Comparison of ENCODE assay signal across 28 mouse cellular contexts in genomic region chr11:50387697-50388096, GRCm38 (mm10). TPM values are rescaled to one million over a fixed set of nuclear protein-coding genes. Genes with fewer than 3 reads are reported as not detected.
A peak's percentile ranks its signal among the peaks of the same experiment; 100 is the strongest.
DNase-seq lines count a peak whose midpoint lies in the region; ATAC-seq and TF ChIP-seq lines count a peak whose summit lies in the region.
"Had no signal": no experiment of that assay in that cellular context is flagged by ENCODE, and none has a peak within 500 bp of the region (broad histone marks: within the 10 kb centered on the region; RNA-seq: fewer than 3 reads in every experiment).

No protein-coding gene starts in this region.

- peaks cover 4% of the 10 kb centered on the region; the same call in 1 of the 2 replicates for H3K36me3 ChIP-seq in forebrain, embryonic 11.5 days (ENCODE audit: control insufficient read depth, insufficient read depth, low read length)
- peaks cover 78% of the 10 kb centered on the region for H3K36me3 ChIP-seq in forebrain, embryonic 13.5 days (ENCODE audit: poor library complexity, severe bottlenecking)
- peaks cover 76% of the 10 kb centered on the region for H3K36me3 ChIP-seq in heart, embryonic 13.5 days
- peaks cover 76% of the 10 kb centered on the region for H3K36me3 ChIP-seq in limb, embryonic 14.5 days (ENCODE audit: control insufficient read depth, insufficient read depth, low read length)
- peaks cover 96% of the 10 kb centered on the region for H3K36me3 ChIP-seq in limb, embryonic 10.5 days

- no peak overlapping the region for H3K27ac ChIP-seq in forebrain, embryonic 11.5 days (ENCODE audit: low read depth, low read length)
- no peak overlapping the region for H3K27ac ChIP-seq in forebrain, embryonic 13.5 days
- 0 out of 2 replicates have a peak overlapping the region, but pooled peaks have one; percentile 12 for H3K27ac ChIP-seq in heart, embryonic 13.5 days (replicated peaks)
- no peak overlapping the region for H3K27ac ChIP-seq in limb, embryonic 14.5 days (replicated peaks; ENCODE audit: low read depth, low read length)
- H3K27ac ChIP-seq in limb, embryonic 10.5 days, result no peak overlapping the region
- H3K27ac ChIP-seq: macrophage; neural tube, embryonic 12.5 days had no signal

- TF ChIP-seq POLR2A in limb, embryonic 14.5 days (IDR thresholded peaks at IDR 0.05; ENCODE audit: borderline replicate concordance, extremely low read depth, insufficient read depth, insufficient read length), result no peak

- H3K4me2 ChIP-seq in forebrain, embryonic 11.5 days (ENCODE audit: low read depth, low read length, severe bottlenecking), result no peak overlapping the region
- no peak overlapping the region for H3K4me2 ChIP-seq in forebrain, embryonic 13.5 days
- no peak overlapping the region for H3K4me2 ChIP-seq in heart, embryonic 13.5 days
- H3K4me2 ChIP-seq in limb, embryonic 14.5 days (replicated peaks; ENCODE audit: low read depth, low read length, severe bottlenecking), result no peak overlapping the region
- H3K4me2 ChIP-seq: neural tube, embryonic 12.5 days had no signal

- H3K27me3 ChIP-seq in forebrain, embryonic 11.5 days (ENCODE audit: control insufficient read depth, insufficient read depth, low read length), result no peaks in the 10 kb centered on the region
- H3K27me3 ChIP-seq in forebrain, embryonic 13.5 days, result no peaks in the 10 kb centered on the region
- H3K27me3 ChIP-seq in heart, embryonic 13.5 days (replicated peaks), result no peaks in the 10 kb centered on the region
- no peaks in the 10 kb centered on the region for H3K27me3 ChIP-seq in limb, embryonic 14.5 days (ENCODE audit: control insufficient read depth, insufficient read depth, low read length)
- H3K27me3 ChIP-seq in limb, embryonic 10.5 days (ENCODE audit: low read depth, poor library complexity, severe bottlenecking), result no peaks in the 10 kb centered on the region
- H3K27me3 ChIP-seq: neural tube, embryonic 12.5 days had no signal

- no peaks in the 10 kb centered on the region for H3K9me3 ChIP-seq in forebrain, embryonic 11.5 days (ENCODE audit: control insufficient read depth, low read length)
- no peaks in the 10 kb centered on the region for H3K9me3 ChIP-seq in forebrain, embryonic 13.5 days (replicated peaks)
- no peaks in the 10 kb centered on the region for H3K9me3 ChIP-seq in heart, embryonic 13.5 days
- no peaks in the 10 kb centered on the region for H3K9me3 ChIP-seq in limb, embryonic 14.5 days (ENCODE audit: control insufficient read depth, low read length)
- H3K9me3 ChIP-seq in limb, embryonic 10.5 days (replicated peaks), result no peaks in the 10 kb centered on the region
- H3K9me3 ChIP-seq: neural tube, embryonic 12.5 days had no signal

- no peaks in the 10 kb centered on the region for H3K4me1 ChIP-seq in forebrain, embryonic 11.5 days (replicated peaks; ENCODE audit: control insufficient read depth, insufficient read depth, low read length)
- H3K4me1 ChIP-seq in forebrain, embryonic 13.5 days, result no peaks in the 10 kb centered on the region
- H3K4me1 ChIP-seq in heart, embryonic 13.5 days, result peaks cover 24% of the 10 kb centered on the region
- no peaks in the 10 kb centered on the region for H3K4me1 ChIP-seq in limb, embryonic 14.5 days (ENCODE audit: control insufficient read depth, insufficient read depth, low read length)
- H3K4me1 ChIP-seq in limb, embryonic 10.5 days, result 0 out of 2 replicates have a peak, but pooled peaks cover 2% of the 10 kb centered on the region
- H3K4me1 ChIP-seq: neural tube, embryonic 12.5 days had no signal

- DNase-seq in forebrain, embryonic 11.5 days (ENCODE audit: low spot score), result peak; percentile 46
- DNase-seq in heart, adult 9 months (ENCODE audit: low spot score in 2 of 2), result no peak
- DNase-seq in limb, embryonic 14.5 days (ENCODE audit: low spot score), result no peak
- no peak for DNase-seq in limb, embryonic 10.5 days (ENCODE audit: low spot score)
- DNase-seq in 416B (ENCODE audit: low read depth), result peak; percentile 18
- no peak for DNase-seq in adrenal gland, postnatal 36 days
- DNase-seq: cerebellum, postnatal 14 days; kidney, adult 11 months; kidney, postnatal 14 days; layer of hippocampus, adult 9-11 months; liver, postnatal 0 days; right cerebral cortex, adult 18-20 months; spleen, adult 18-20 months; thymus, postnatal 14 days had no signal

- no peak for ATAC-seq in forebrain, embryonic 11.5 days (replicated peaks; ENCODE audit: low FRiP score)
- ATAC-seq in forebrain, embryonic 13.5 days, result no peak; the same call in 1 of the 2 replicates
- ATAC-seq in heart, embryonic 13.5 days (ENCODE audit: extremely low read depth, insufficient number of reproducible peaks, low FRiP score, low TSS enrichment), result no peak
- peak; percentile 23; the same call in 1 of the 2 replicates for ATAC-seq in limb, embryonic 14.5 days (ENCODE audit: low FRiP score, low read depth)
- ATAC-seq: lung, postnatal 0 days had no signal

- no peak overlapping the region for H3K9ac ChIP-seq in forebrain, embryonic 11.5 days (ENCODE audit: low read length)
- H3K9ac ChIP-seq in forebrain, embryonic 13.5 days, result no peak overlapping the region
- H3K9ac ChIP-seq in heart, embryonic 13.5 days, result no peak overlapping the region
- H3K9ac ChIP-seq in limb, embryonic 14.5 days (ENCODE audit: low read depth, low read length, severe bottlenecking), result no peak overlapping the region
- H3K9ac ChIP-seq: liver, postnatal 0 days; neural tube, embryonic 12.5 days had no signal

- 91% methylated on average over 4 of the region's 4 CpGs for WGBS in forebrain, embryonic 11.5 days
- 94% methylated on average over 4 of the region's 4 CpGs for WGBS in forebrain, embryonic 13.5 days
- WGBS in heart, embryonic 13.5 days, result 82% methylated on average over 4 of the region's 4 CpGs
- 83% methylated on average over 4 of the region's 4 CpGs for WGBS in limb, embryonic 14.5 days
- WGBS in limb, embryonic 10.5 days, result 86% methylated on average over 4 of the region's 4 CpGs

- H3K4me3 ChIP-seq in forebrain, embryonic 11.5 days (ENCODE audit: low read depth, low read length), result no peak overlapping the region
- H3K4me3 ChIP-seq in forebrain, embryonic 13.5 days, result no peak overlapping the region
- no peak overlapping the region for H3K4me3 ChIP-seq in heart, embryonic 13.5 days
- no peak overlapping the region for H3K4me3 ChIP-seq in limb, embryonic 14.5 days (replicated peaks; ENCODE audit: low read length)
- H3K4me3 ChIP-seq in limb, embryonic 10.5 days, result no peak overlapping the region
- H3K4me3 ChIP-seq: myocyte; neural tube, embryonic 12.5 days had no signal

RNA-seq across cellular contexts. Expression of gene Hnrnph1, which starts 10.9 kb away (rescaled TPM):
- 833 and 855 TPM in 2 replicates for polyA plus RNA-seq in forebrain, embryonic 11.5 days (2014; fragmentation: Nextera tagmentation; extraction: Ambion mirVana)
- 721 and 763 TPM in 2 replicates for polyA plus RNA-seq in forebrain, embryonic 13.5 days (2015; fragmentation: Nextera tagmentation; extraction: Ambion mirVana)
- 232 and 238 TPM in 2 replicates for polyA plus RNA-seq in heart, embryonic 13.5 days (2015; fragmentation: Nextera tagmentation; extraction: Ambion mirVana)
- 769 and 778 TPM in 2 replicates for polyA plus RNA-seq in limb, embryonic 14.5 days (2012; rRNA removed)
- polyA plus RNA-seq in limb, embryonic 14.5 days (2014; fragmentation: Nextera tagmentation; extraction: Ambion mirVana), result 453 and 466 TPM in 2 replicates
- 586 and 668 TPM in 2 replicates for polyA plus RNA-seq in limb, embryonic 10.5 days (2016; fragmentation: Nextera tagmentation; extraction: Ambion mirVana)
- total RNA-seq in adrenal gland, postnatal 36 days (2021), result 100 to 1,000 TPM; 212 to 305 TPM

RNA-seq across cellular contexts. Expression of gene Cby3, which starts 33.4 kb away (rescaled TPM):
- 0.47 TPM in 1 of 2 replicates, not detected in the other for polyA plus RNA-seq in forebrain, embryonic 11.5 days (2014; fragmentation: Nextera tagmentation; extraction: Ambion mirVana)
- polyA plus RNA-seq in forebrain, embryonic 13.5 days (2015; fragmentation: Nextera tagmentation; extraction: Ambion mirVana), result 0.25 and 1.1 TPM in 2 replicates
- polyA plus RNA-seq in heart, embryonic 13.5 days (2015; fragmentation: Nextera tagmentation; extraction: Ambion mirVana), result not detected in 2 replicates
- 0.16 TPM in 1 of 2 replicates, not detected in the other for polyA plus RNA-seq in limb, embryonic 14.5 days (2012; rRNA removed)
- polyA plus RNA-seq in limb, embryonic 14.5 days (2014; fragmentation: Nextera tagmentation; extraction: Ambion mirVana), result 0.47 TPM in 1 of 2 replicates, not detected in the other
- polyA plus RNA-seq in limb, embryonic 10.5 days (2016; fragmentation: Nextera tagmentation; extraction: Ambion mirVana), result 0.43 TPM in 1 of 2 replicates, not detected in the other
- not detected for total RNA-seq in adrenal gland, postnatal 36 days (2021)
- total RNA-seq: adrenal gland, postnatal 14 days; gastrocnemius, adult 8-10 months; gastrocnemius, postnatal 4 days; hematopoietic stem cell, adult 5-6 weeks; left cerebral cortex, postnatal 10 days; liver, adult 2 months had no signal
- polyA plus RNA-seq: heart, postnatal 0 days; limb, embryonic 11.5 days; liver, adult 2 months; macrophage; myocyte; neural tube, embryonic 12.5 days had no signal

RNA-seq across cellular contexts. Expression of gene Rufy1, which starts 43.2 kb away (rescaled TPM):
- 23.9 and 26.7 TPM in 2 replicates for polyA plus RNA-seq in forebrain, embryonic 11.5 days (2014; fragmentation: Nextera tagmentation; extraction: Ambion mirVana)
- polyA plus RNA-seq in forebrain, embryonic 13.5 days (2015; fragmentation: Nextera tagmentation; extraction: Ambion mirVana), result 26.1 and 28.0 TPM in 2 replicates
- polyA plus RNA-seq in heart, embryonic 13.5 days (2015; fragmentation: Nextera tagmentation; extraction: Ambion mirVana), result 19.5 and 22.2 TPM in 2 replicates
- polyA plus RNA-seq in limb, embryonic 14.5 days (2012; rRNA removed), result 16.5 and 20.3 TPM in 2 replicates
- polyA plus RNA-seq in limb, embryonic 14.5 days (2014; fragmentation: Nextera tagmentation; extraction: Ambion mirVana), result 24.9 and 26.9 TPM in 2 replicates
- polyA plus RNA-seq in limb, embryonic 10.5 days (2016; fragmentation: Nextera tagmentation; extraction: Ambion mirVana), result 22.5 and 22.6 TPM in 2 replicates
- total RNA-seq in adrenal gland, postnatal 36 days (2021), result 10 to 100 TPM; 38.2 to 39.8 TPM

Comparison
In these comparisons a context has a peak if more than half of its experiments do, and no peak if none do; other contexts are left out.
1. DNase-seq: peak in forebrain, embryonic 11.5 days (single experiment) and 416B (single experiment); none in heart, adult 9 months (0 of 2), limb, embryonic 14.5 days (single experiment), limb, embryonic 10.5 days (single experiment) and adrenal gland, postnatal 36 days (0 of 2).